Mouse (Mus musculus) c-Kit-negative CD71-positive TER-119-positive erythroid progenitor cells, embryonic 14.5 days (primary cell): ENCODE results near the gene Hoxa4.

ENCODE experiments used
- DNase-seq: peaks from one replicate; pipeline ENCODE4 v3.0.0-alpha.2; 2013; ENCODE audit warnings: low read depth, low spot score

Gene Hoxa4

DNA sequence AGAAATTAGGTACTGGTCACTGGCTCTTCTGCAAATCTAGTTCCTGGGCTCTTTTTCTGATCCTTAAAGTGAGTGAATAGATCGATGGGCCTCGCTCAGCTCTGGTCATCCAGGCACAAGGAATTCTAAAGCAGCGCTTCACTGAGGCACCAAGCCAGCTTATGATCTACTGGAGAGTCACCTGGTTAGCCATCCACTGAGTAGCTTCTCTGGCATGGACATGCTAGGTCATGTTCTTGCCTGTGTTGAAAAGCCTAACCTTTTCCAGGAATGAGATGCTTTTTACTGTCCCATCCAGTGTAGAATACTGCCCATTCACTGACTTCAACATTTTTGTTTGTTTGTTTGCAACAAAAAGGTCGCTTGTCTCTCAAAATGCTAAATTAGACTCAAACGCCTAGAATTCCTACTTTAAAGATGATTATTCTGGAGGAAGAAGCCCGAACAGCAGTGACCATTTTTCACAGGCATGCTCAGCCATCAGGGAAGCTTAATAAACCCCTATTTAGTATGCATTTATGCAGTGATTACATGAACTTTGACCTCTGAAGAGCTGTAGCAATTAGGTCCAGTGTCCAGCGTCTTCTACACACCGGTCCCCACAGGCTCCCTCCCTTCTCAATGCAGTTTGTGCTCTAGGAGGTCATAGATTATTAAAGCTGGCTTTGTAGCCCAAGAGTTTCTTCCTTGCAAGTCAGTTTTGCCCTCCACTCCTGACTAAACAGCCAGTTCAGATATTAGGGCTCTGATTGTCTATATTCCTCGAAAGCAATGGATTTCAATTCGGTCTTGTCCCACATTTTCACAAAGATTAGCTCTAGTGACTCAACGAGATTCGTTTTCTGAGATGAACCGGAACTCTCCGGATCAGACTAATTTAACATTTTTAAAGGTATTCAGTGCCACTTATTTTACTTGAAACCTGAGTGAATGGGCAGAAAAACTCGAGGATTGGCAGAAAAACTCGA lies 39.0 kb downstream of the Hoxa4 start:
- DNase-seq: no peak

DNA sequence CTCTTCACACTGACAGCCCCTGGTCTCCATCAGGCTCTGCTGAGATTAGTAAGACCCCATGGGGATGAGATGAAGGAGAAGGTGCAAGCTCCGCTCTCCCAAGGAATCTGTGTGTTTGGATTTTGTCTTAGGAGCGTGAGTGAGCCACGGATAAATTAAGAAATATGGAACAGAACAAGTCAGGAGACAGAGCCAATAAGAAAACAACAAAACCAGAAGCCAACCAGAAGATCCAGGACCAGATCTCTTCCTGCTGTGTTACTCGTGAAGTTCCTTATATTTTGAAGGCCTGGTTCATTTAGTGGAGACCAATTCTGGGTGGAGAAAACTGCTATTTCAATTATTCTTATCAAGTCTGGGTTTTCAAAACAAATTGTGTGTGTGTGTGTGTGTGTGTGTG lies 40.0 kb downstream of the Hoxa4 start:
- no peak for DNase-seq

GRCm38 (mm10) chr6:52150401-52150966 lies 41.1 kb downstream of the Hoxa4 start:
- DNase-seq: no peak
